Mouse (Mus musculus) embryo, embryonic 11 days (tissue): Measurements from ENCODE around the gene Scamp3.

ENCODE experiments used
- DNase-seq: peaks from one replicate; pipeline ENCODE4 v3.0.0-alpha.2; 2015

The Scamp3 gene

GRCm38 (mm10) chr3:89227307-89228179 is 50.3 kb downstream of the Scamp3 start:
- peak; percentile 96 for DNase-seq

- peak; percentile 92 for DNase-seq
These were observed 50.9 kb downstream of the Scamp3 start for GRCm38 (mm10) chr3:89228180-89228549.

- no peak for DNase-seq
These were observed 51.6 kb downstream of the Scamp3 start, which contains the start of gene Muc1 for GRCm38 (mm10) chr3:89228836-89229235. Gene Muc1 (plus strand): TSS chr3:89229057.

- no peak for DNase-seq
These were observed 52.0 kb downstream of the Scamp3 start for GRCm38 (mm10) chr3:89229276-89229675.

- no peak for DNase-seq
These were observed 53.3 kb downstream of the Scamp3 start for GRCm38 (mm10) chr3:89230561-89230960.

GRCm38 (mm10) chr3:89231345-89231744 is 54.1 kb downstream of the Scamp3 start:
- DNase-seq, result no peak

GRCm38 (mm10) chr3:89231772-89232275 is 54.6 kb downstream of the Scamp3 start:
- no peak for DNase-seq
